Mouse (Mus musculus) embryonic fibroblast, embryonic 13.5 days (primary cell): Measurements from ENCODE around the gene Primpol. TPM values are rescaled to one million over a fixed set of nuclear protein-coding genes. Genes with fewer than 3 reads are reported as not detected.

Source experiments
- H3K27ac ChIP-seq: 2 replicates; pipeline ENCODE4 v1.5.1; 2012; ENCODE audit warnings: low read length, control low read depth, inconsistent platforms; ENCODE audit not compliant: insufficient read depth
- H3K4me1 ChIP-seq: 2 replicates; pipeline ENCODE4 v1.6.1; 2011; ENCODE audit warnings: low read length; ENCODE audit not compliant: control insufficient read depth, insufficient read depth
- H3K4me3 ChIP-seq: 2 replicates; pipeline ENCODE4 v1.5.1; 2011; ENCODE audit warnings: mild to moderate bottlenecking, control low read depth, low read length; ENCODE audit not compliant: insufficient read depth
- CTCF ChIP-seq: IDR thresholded peaks from 2 replicates; pipeline ENCODE4 v1.5.1; 2011; ENCODE audit warnings: mild to moderate bottlenecking, control low read depth, low read length, moderate library complexity, borderline replicate concordance; ENCODE audit not compliant: insufficient read depth
- POLR2A ChIP-seq: IDR thresholded peaks from 2 replicates; pipeline ENCODE4 v1.6.1; 2011; ENCODE audit warnings: low read depth, mild to moderate bottlenecking, control low read depth, low read length, moderate library complexity
- polyA plus RNA-seq: library from polyadenylated mRNA; stranded (reverse); fragments of >200 nt; gene quantifications from 2 replicates; pipeline ENCODE4 v1.2.4, GENCODE M21; 2011; ENCODE audit warnings: low read depth; ENCODE audit not compliant: missing spikeins, insufficient read length

Primpol gene
- polyA plus RNA-seq, 1 experiment: 20.5 TPM

DNA sequence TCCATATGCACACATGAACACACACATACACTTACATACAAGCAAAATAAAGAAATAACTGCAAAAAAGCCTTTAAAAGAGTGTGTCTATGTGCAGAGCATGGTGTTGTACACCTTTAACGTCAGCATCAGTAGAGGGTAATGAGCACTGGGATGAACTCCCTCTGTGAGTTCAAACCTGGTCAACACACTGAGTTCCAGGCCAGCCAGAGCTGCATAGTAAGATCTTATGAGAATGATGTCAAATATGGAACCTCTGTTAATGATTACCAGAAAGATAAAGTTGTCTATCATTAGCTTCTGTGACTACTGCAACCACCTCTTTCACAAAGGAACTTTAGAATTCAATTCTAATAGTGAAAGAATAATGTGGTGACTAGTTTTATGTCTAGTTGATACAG is 10.1 kb downstream of the Primpol start:
- Histone ChIP-seq H3K4me3 (no peak overlapping the region), H3K4me1 (no peaks in the 10 kb centered on the region), H3K27ac (no peak overlapping the region)
- TF ChIP-seq POLR2A (no peak), CTCF (no peak)

GRCm38 (mm10) chr8:46603587-46603986 is 13.4 kb downstream of the Primpol start:
- Histone ChIP-seq H3K27ac (no peak overlapping the region), H3K4me3 (no peak overlapping the region), H3K4me1 (peaks cover 3% of the 10 kb centered on the region; the same call in 1 of the 2 replicates)
- no peak for TF ChIP-seq CTCF
- no peak for TF ChIP-seq POLR2A

GRCm38 (mm10) chr8:46600959-46601707 is 15.9 kb downstream of the Primpol start:
- TF ChIP-seq CTCF (no peak), POLR2A (no peak)
- H3K4me1 ChIP-seq: peaks cover 3% of the 10 kb centered on the region; the same call in 1 of the 2 replicates
- H3K4me3 ChIP-seq: no peak overlapping the region
- H3K27ac ChIP-seq: peak overlapping the region; percentile 23

- TF ChIP-seq CTCF (no peak), POLR2A (no peak)
- H3K4me1 ChIP-seq: peaks cover 3% of the 10 kb centered on the region; the same call in 1 of the 2 replicates
- H3K27ac ChIP-seq: no peak overlapping the region
- H3K4me3 ChIP-seq: no peak overlapping the region
These were observed 17.6 kb downstream of the Primpol start for GRCm38 (mm10) chr8:46599314-46599904.

- Histone ChIP-seq H3K27ac (no peak overlapping the region), H3K4me1 (peaks cover 3% of the 10 kb centered on the region; the same call in 1 of the 2 replicates), H3K4me3 (no peak overlapping the region)
- no peak for TF ChIP-seq CTCF
- TF ChIP-seq POLR2A: no peak
These were observed 18.3 kb downstream of the Primpol start for GRCm38 (mm10) chr8:46598753-46599152.

DNA sequence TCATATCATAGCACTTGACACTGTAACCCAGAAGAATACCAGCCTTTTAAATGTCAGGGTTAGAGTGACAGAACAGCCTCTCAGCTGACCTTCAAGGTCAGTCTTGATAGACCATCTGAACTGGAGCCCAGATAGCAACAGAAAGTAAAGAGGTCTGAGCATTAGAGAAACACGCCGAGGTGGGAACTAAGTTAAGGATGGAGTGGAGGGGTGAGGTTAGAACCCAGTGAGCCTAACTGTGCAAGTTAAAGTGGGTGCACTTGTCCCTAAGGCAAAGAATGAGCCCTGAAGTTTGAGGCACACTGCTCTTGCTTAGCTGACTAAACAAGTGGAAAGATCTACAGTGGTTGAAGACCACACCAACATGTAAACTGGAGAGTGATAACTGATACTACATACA is 18.9 kb downstream of the Primpol start:
- TF ChIP-seq CTCF (no peak), POLR2A (no peak)
- H3K4me1 ChIP-seq: peaks cover 3% of the 10 kb centered on the region; the same call in 1 of the 2 replicates

GRCm38 (mm10) chr8:46597411-46597810 is 19.6 kb downstream of the Primpol start:
- TF ChIP-seq CTCF (no peak), POLR2A (no peak)
- Histone ChIP-seq H3K4me1 (peaks cover 3% of the 10 kb centered on the region; the same call in 1 of the 2 replicates), H3K27ac (no peak overlapping the region), H3K4me3 (no peak overlapping the region)

More for the DNA sequence above, 18.9 kb downstream of the Primpol start:
- no peak overlapping the region for H3K4me3 ChIP-seq
- no peak overlapping the region for H3K27ac ChIP-seq

DNA sequence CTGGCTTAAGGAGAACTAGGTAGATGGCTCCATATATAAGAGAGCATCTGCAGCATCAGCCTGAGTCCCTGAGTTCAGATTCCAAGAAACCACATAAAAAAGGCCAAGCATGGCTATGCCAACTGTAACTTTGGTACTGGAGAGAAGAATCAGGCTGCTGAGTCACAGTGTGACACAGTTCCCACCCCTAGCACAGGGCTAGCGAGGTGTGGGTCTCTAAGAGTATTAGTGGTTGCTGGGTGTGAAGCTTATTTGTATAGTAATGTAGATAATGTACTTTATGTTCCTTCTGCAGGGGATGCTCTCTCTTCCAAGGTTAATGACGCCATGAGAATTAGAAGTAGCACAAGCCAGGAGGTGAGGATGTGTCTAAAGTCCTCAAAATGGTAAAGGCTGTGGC is 20.5 kb downstream of the Primpol start:
- peaks cover 3% of the 10 kb centered on the region; the same call in 1 of the 2 replicates for H3K4me1 ChIP-seq
- H3K27ac ChIP-seq: no peak overlapping the region
- no peak overlapping the region for H3K4me3 ChIP-seq
- TF ChIP-seq CTCF: no peak
- no peak for TF ChIP-seq POLR2A

GRCm38 (mm10) chr8:46595593-46595992 is 21.4 kb downstream of the Primpol start:
- H3K4me1 ChIP-seq: peaks cover 3% of the 10 kb centered on the region; the same call in 1 of the 2 replicates
- no peak overlapping the region for H3K4me3 ChIP-seq
- TF ChIP-seq POLR2A (no peak), CTCF (no peak)
- H3K27ac ChIP-seq: no peak overlapping the region

GRCm38 (mm10) chr8:46593772-46594171 is 23.2 kb downstream of the Primpol start:
- no peak overlapping the region for H3K27ac ChIP-seq
- H3K4me3 ChIP-seq: no peak overlapping the region
- H3K4me1 ChIP-seq: peaks cover 3% of the 10 kb centered on the region; the same call in 1 of the 2 replicates
- TF ChIP-seq CTCF (no peak), POLR2A (no peak)
